Mouse (Mus musculus) brown adipose tissue, adult 24 weeks (tissue): ENCODE data around the gene Slc19a3. TPM values are rescaled to one million over a fixed set of nuclear protein-coding genes. Genes with fewer than 3 reads are reported as not detected.
"Not testable (repeated sequence)": the region's sequence is repeated elsewhere in the genome, so short reads cannot be mapped to it uniquely, and the experiment has no call there.

ENCODE experiments used
- H3K27ac ChIP-seq: fragments of 200-500 bp; replicated peaks from 2 replicates; pipeline ENCODE4 v1.5.1; 2012; ENCODE audit warnings: low read depth, mild to moderate bottlenecking, low read length
- H3K4me1 ChIP-seq: fragments of 200-500 bp; 2 replicates; pipeline ENCODE4 v1.6.1; 2012; ENCODE audit warnings: low read length, mixed read lengths; ENCODE audit not compliant: control insufficient read depth, insufficient read depth, insufficient read length
- H3K4me3 ChIP-seq: fragments of 200-500 bp; 2 replicates; pipeline ENCODE4 v1.5.1; 2012; ENCODE audit warnings: low read depth, mild to moderate bottlenecking, low read length, moderate library complexity; ENCODE audit not compliant: insufficient read depth
- polyA plus RNA-seq: library from polyadenylated mRNA; stranded (reverse); fragments of >200 nt; gene quantifications from 2 replicates; pipeline ENCODE4 v1.2.4, GENCODE M21; 2012; ENCODE audit not compliant: missing spikeins, insufficient read depth, insufficient read length

Slc19a3 gene
- polyA plus RNA-seq, 1 experiment: not detected

DNA sequence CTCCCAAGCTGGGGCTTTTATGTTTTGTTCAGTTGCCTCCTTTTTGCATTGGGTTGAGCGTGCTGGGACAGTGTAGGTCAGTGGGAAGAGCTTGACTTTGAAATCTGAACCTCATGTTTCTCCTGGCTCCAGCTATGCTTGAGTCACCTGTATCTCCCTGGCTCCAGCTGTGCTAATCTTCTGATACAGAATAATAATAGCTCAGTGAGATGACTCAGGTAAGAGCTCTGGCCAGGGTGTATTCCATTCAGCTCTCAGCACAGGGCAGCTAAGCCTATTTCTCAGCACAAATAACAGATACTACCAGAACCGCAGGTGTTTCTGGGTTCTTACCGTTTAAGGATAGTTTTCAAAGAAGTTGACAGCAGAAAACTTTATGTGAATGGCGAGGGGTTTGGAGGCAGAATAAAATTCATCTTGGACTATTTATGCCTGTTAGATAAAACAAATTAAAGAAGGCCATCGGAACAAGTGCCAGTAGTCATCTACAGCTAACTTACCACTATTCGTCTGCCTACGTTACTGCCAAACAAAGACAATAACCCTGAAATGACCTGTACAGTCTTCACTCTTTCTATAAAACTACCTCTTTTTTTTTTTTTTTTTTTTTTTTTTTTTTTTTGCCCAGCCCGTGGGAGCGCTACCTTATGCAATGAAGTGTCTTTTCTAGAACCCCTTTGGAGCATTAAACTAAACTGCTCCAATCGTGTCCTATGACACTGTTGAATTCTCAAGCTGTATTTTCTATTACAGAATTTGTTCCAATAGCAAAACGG lies 1.2 kb downstream of the Slc19a3 start:
- Histone ChIP-seq H3K4me1 (no peaks in the 10 kb centered on the region), H3K4me3 (no peak overlapping the region)

GRCm38 (mm10) chr1:83034509-83034908 lies 3.7 kb downstream of the Slc19a3 start:
- no peak overlapping the region for H3K27ac ChIP-seq
- H3K4me3 ChIP-seq: no peak overlapping the region
- H3K4me1 ChIP-seq: no peaks in the 10 kb centered on the region

More for the DNA sequence above, 1.2 kb downstream of the Slc19a3 start:
- no peak overlapping the region for H3K27ac ChIP-seq

- no peak overlapping the region for H3K4me3 ChIP-seq
- no peaks in the 10 kb centered on the region for H3K4me1 ChIP-seq
These were observed 5.7 kb downstream of the Slc19a3 start for GRCm38 (mm10) chr1:83032508-83032907.

DNA sequence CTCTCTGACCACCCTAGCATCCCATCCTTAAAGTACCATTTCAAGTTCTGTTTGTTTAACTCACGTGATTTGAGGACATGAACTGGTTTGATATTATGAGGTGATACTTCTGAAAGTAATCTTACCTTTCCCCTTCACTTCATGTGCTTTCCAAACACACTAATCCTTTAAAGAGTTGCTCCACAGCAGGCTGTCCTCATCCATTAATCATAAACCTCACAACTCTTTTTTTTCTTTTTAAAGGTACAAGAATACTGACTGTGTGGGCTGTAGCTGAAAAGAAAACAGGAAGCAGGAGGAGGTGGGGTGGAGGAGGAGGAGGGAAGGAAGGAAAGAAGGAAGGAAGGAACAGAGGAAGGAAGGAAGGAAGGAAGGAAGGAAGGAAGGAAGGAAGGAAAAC lies 6.3 kb downstream of the Slc19a3 start:
- Histone ChIP-seq H3K27ac (no peak overlapping the region), H3K4me1 (no peaks in the 10 kb centered on the region), H3K4me3 (no peak overlapping the region)

More at GRCm38 (mm10) chr1:83032508-83032907, 5.7 kb downstream of the Slc19a3 start:
- no peak overlapping the region for H3K27ac ChIP-seq

DNA sequence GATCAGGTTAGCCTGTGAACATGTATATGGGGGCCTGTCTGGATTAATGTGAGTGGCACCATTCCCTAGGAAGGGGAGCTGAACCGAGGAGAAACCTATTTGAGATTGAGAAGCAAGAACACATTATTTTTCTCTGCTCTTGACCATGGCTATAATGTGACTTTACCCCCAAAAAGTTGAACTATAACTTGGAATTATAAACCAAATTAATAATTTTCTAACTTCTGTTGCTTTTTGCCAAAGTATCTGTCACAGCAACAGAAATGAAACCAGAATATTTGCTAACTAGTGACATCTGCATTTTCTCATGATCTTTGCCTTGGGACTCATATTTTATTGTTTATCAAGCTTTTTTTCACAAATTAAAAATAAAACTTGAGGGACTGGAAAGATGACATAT lies 21.7 kb downstream of the Slc19a3 start:
- Histone ChIP-seq H3K4me3 (no peak overlapping the region), H3K27ac (no peak overlapping the region), H3K4me1 (no peaks in the 10 kb centered on the region)

GRCm38 (mm10) chr1:83015329-83015879 lies 22.8 kb downstream of the Slc19a3 start:
- no peaks in the 10 kb centered on the region for H3K4me1 ChIP-seq
- no peak overlapping the region for H3K27ac ChIP-seq
- no peak overlapping the region for H3K4me3 ChIP-seq

GRCm38 (mm10) chr1:83014477-83014876 lies 23.8 kb downstream of the Slc19a3 start:
- Histone ChIP-seq H3K27ac (no peak overlapping the region), H3K4me1 (no peaks in the 10 kb centered on the region), H3K4me3 (no peak overlapping the region)

GRCm38 (mm10) chr1:83007471-83007870 lies 30.8 kb downstream of the Slc19a3 start:
- H3K4me3 ChIP-seq: no peak overlapping the region
- H3K4me1 ChIP-seq: no peaks in the 10 kb centered on the region
- H3K27ac ChIP-seq: no peak overlapping the region

DNA sequence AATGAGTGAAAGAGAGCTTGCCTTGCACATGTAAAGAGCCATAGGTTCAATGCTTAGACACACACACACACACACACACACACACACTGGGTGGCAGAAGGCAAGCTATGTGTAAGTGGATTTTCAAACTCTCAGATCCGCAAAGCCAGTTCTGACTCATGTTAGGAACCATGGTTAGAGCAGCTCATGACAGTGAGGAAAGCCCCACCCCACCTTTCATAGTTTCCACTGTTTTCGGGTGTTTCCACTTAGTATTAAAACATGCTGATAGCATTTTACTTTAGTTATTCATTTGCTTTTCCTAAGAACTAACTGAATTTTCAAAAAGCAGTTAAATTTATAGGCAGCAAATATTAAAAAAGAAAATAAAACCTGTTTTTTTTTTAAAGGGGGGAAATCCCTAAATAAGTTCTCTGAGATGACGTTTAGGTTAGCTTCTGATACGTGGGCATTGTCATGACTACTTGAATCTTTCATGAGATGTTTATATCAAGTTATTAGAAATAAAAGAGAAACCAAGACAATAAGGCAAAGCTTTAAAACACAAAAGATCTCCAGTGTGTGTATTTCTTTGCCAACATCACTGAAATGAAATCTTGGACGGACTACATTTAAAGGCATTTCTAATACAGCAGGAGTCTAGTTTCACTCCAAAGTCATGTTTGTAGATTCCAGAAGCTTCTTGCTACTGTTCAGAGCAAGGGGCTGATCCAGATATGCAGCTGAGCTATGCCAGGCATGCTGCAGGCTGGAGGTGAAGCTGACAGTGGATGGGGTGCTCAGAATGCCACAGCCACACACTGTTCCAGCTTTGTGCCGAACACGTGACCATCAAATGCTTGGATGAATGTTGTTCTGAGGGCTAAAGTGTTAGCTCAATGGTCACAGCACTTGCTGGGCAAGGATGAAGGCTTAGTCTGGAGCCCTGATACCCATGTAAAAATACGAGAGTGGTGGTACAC lies 31.7 kb downstream of the Slc19a3 start:
- no peak overlapping the region for H3K27ac ChIP-seq
- no peaks in the 10 kb centered on the region for H3K4me1 ChIP-seq
- no peak overlapping the region for H3K4me3 ChIP-seq

DNA sequence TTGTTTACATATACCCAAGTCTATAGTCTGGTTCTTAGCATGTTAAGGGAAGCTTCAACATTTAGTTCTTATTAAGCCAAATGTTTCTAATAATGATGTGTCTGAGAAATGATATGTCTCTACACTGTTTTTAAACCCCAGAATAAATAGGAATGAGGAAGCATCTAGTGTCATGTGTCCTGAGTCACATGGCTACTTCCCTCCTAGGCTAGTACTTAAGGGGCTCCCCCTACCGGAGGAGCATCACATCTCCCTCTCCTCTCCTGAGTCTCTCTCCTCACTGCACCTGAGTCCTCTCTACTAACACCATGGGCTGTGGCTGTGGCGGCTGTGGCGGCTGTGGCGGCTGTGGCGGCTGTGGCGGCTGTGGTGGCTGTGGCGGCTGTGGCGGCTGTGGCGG lies 37.9 kb downstream of the Slc19a3 start, which contains the start of gene Gm47959:
Gene Gm47959 (plus strand): TSS at position 243 of the 400 bp plus-strand sequence.
- not testable (repeated sequence) for H3K27ac ChIP-seq, H3K4me1 ChIP-seq, H3K4me3 ChIP-seq

- H3K4me3 ChIP-seq: no peak overlapping the region
- no peaks in the 10 kb centered on the region for H3K4me1 ChIP-seq
- H3K27ac ChIP-seq: no peak overlapping the region
These were observed 44.3 kb downstream of the Slc19a3 start for GRCm38 (mm10) chr1:82993947-82994346.

DNA sequence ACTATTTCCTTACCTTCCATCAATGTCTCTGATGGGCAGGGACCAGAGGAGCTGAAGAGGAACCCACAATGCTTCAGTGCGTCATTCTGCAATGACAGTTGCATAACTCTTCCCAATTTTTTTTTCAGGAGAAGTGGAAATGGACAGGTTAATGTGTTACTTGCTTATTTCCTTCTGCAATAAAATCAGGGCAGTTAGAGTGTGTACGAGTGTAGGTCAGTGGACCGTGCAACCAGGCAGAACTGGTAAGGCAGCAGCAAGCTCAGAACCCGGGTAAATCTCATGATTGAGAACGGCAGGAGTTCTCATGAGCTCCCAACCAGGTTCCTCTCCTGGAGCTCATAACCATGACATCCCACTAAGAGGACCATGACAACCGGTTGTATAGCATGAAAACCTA lies 46.2 kb downstream of the Slc19a3 start:
- Histone ChIP-seq H3K4me1 (no peaks in the 10 kb centered on the region), H3K27ac (no peak overlapping the region), H3K4me3 (no peak overlapping the region)

GRCm38 (mm10) chr1:82991596-82991995 lies 46.7 kb downstream of the Slc19a3 start:
- Histone ChIP-seq H3K4me3 (no peak overlapping the region), H3K4me1 (no peaks in the 10 kb centered on the region), H3K27ac (no peak overlapping the region)

DNA sequence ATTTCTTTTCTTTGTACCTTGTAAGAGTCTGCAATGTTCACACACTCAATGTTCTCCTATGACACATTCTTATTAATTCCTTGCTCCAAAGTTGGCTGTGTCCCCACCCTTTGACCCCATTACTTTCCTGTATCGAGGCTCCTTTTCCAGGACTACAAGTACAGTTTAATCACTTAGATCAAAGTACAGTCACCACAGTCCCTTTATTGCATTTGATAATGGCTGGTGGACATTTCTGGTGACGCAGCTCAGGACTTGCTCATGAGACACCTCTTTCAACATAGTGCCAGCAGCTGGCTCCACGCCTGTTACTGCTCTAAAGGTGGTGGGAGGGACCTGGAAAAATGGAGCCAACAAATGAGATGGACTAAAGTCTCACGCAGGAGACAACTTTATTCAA lies 47.2 kb downstream of the Slc19a3 start:
- Histone ChIP-seq H3K4me1 (no peaks in the 10 kb centered on the region), H3K4me3 (no peak overlapping the region), H3K27ac (no peak overlapping the region)

DNA sequence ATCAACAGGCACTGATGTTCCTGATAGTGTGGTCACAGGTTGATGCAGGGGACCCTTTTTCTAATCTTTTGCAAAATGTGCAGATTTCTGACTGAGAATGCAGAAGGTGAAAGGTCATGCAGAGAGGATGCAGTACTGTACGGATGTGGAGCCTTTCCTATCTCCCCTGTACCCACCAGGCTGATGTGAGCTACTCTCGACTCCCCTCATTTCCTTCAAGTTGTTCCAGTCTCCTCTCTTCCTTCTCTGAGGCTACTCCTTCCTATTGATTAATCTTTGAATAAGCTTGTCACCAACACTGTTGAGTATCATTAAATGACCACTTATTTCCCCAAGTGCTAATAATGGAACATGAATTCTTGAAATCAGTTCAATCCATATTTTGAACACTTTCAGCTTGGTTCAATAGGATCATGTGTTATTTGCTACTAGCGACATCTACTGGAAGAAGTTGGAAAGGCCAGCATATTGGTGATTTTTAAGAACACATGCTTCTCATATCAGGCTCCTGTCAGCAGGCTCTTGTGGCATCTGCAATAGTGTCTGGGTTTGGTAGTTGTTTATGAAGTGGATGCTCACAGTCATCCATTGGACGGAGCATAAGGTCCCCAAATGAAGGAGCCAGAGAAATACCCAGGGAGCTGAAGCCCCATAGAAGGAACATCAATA lies 50.6 kb downstream of the Slc19a3 start:
- H3K4me1 ChIP-seq: no peaks in the 10 kb centered on the region

More for the DNA sequence above, 50.6 kb downstream of the Slc19a3 start:
- Histone ChIP-seq H3K4me3 (no peak overlapping the region), H3K27ac (no peak overlapping the region)
